Mouse (Mus musculus) forebrain, embryonic 11.5 days (tissue): ENCODE results near the gene Stat5a. TPM values are rescaled to one million over a fixed set of nuclear protein-coding genes. Genes with fewer than 3 reads are reported as not detected.

Source experiments
- ATAC-seq: fragments of 200-750 bp; cut with Nextera tagmentation; replicated peaks from 2 replicates; pipeline ENCODE4 v1.8.0; 2017; ENCODE audit warnings: moderate TSS enrichment; ENCODE audit not compliant: low FRiP score
- DNase-seq: peaks from one replicate; pipeline ENCODE4 v3.0.0-alpha.2; 2017; ENCODE audit warnings: low spot score
- H3K27ac ChIP-seq: fragments of 300-500 bp; sonication (generic); 2 replicates; pipeline ENCODE4 v1.5.1; 2014; ENCODE audit warnings: low read depth, low read length
- H3K27me3 ChIP-seq: fragments of 300-500 bp; sonication (generic); 2 replicates; pipeline ENCODE4 v1.6.1; 2014; ENCODE audit warnings: mild to moderate bottlenecking, low read length, mixed read lengths; ENCODE audit not compliant: control insufficient read depth, insufficient read depth
- H3K36me3 ChIP-seq: fragments of 300-500 bp; sonication (generic); 2 replicates; pipeline ENCODE4 v1.6.1; 2014; ENCODE audit warnings: mild to moderate bottlenecking, low read length, moderate library complexity, mixed read lengths; ENCODE audit not compliant: control insufficient read depth, insufficient read depth
- H3K4me1 ChIP-seq: fragments of 300-500 bp; sonication (generic); replicated peaks from 2 replicates; pipeline ENCODE4 v1.6.1; 2014; ENCODE audit warnings: low read length, mixed read lengths; ENCODE audit not compliant: control insufficient read depth, insufficient read depth
- H3K4me2 ChIP-seq: fragments of 300-500 bp; sonication (generic); 2 replicates; pipeline ENCODE4 v1.6.1; 2014; ENCODE audit warnings: low read depth, mild to moderate bottlenecking, low read length, moderate library complexity, mixed read lengths; ENCODE audit not compliant: severe bottlenecking
- H3K4me3 ChIP-seq: fragments of 300-500 bp; sonication (generic); 2 replicates; pipeline ENCODE4 v1.5.1; 2014; ENCODE audit warnings: low read depth, low read length
- H3K9ac ChIP-seq: fragments of 300-500 bp; sonication (generic); 2 replicates; pipeline ENCODE4 v1.6.1; 2014; ENCODE audit warnings: low read length
- H3K9me3 ChIP-seq: fragments of 300-500 bp; sonication (generic); 2 replicates; pipeline ENCODE4 v1.6.1; 2016; ENCODE audit warnings: low read length, mixed read lengths; ENCODE audit not compliant: control insufficient read depth
- WGBS: fragments of 180-500 bp; shearing (Covaris S2); extraction: QIAGEN DNeasy Blood & Tissue Kit; methylation state at CpG from one replicate; pipeline ENCODE4 v1.1.7; 2014; 5-methylcytosine and 5-hydroxymethylcytosine counted together
- polyA plus RNA-seq: library from polyadenylated mRNA; unstranded; fragments of >200 nt; fragmentation: Nextera tagmentation; extraction: Ambion mirVana; gene quantifications from 2 replicates; pipeline ENCODE4 v1.2.1, GENCODE M21; 2014

Gene Stat5a
- polyA plus RNA-seq, 1 experiment from 2014 or later = 1.3 TPM

GRCm38 (mm10) chr11:100904580-100905351, 45.6 kb downstream of the Stat5a start:
- Histone ChIP-seq H3K9me3 (no peaks in the 10 kb centered on the region; the same call in 1 of the 2 replicates), H3K36me3 (no peaks in the 10 kb centered on the region; the same call in 1 of the 2 replicates), H3K9ac (no peak overlapping the region), H3K27me3 (no peaks in the 10 kb centered on the region), H3K4me2 (no peak overlapping the region), H3K27ac (no peak overlapping the region), H3K4me1 (no peaks in the 10 kb centered on the region), H3K4me3 (no peak overlapping the region)
- no peak for ATAC-seq
- DNase-seq = no peak
- 75% methylated on average over 19 of the region's 20 CpGs for WGBS

DNA sequence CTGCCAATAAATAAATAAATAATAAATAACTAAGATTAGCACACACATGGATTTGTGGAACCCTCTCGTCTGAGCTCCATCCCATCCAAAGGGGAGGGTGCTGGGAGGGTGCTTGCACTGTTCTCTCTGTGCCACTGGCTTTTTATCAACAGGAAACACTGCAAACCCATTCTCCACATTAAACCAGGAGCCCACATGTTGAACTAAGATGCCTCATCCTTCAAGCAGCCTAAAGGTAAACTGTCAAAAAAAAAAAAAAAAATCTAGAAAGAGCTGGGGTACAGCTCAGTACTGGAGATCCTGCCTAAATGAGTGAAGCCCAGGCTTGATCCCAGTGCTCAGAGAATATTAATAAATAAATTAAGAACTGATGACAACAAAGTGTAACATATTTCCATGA, 46.8 kb downstream of the Stat5a start:
- no peaks in the 10 kb centered on the region; the same call in 1 of the 2 replicates for H3K9me3 ChIP-seq
- 85% methylated on average over 1 of the region's 1 CpGs for WGBS
- H3K4me3 ChIP-seq = no peak overlapping the region
- no peak overlapping the region for H3K9ac ChIP-seq
- H3K27me3 ChIP-seq = no peaks in the 10 kb centered on the region
- DNase-seq (no peak), ATAC-seq (no peak)
- H3K27ac ChIP-seq = no peak overlapping the region
- H3K36me3 ChIP-seq = no peaks in the 10 kb centered on the region; the same call in 1 of the 2 replicates
- no peak overlapping the region for H3K4me2 ChIP-seq
- H3K4me1 ChIP-seq = no peaks in the 10 kb centered on the region

DNA sequence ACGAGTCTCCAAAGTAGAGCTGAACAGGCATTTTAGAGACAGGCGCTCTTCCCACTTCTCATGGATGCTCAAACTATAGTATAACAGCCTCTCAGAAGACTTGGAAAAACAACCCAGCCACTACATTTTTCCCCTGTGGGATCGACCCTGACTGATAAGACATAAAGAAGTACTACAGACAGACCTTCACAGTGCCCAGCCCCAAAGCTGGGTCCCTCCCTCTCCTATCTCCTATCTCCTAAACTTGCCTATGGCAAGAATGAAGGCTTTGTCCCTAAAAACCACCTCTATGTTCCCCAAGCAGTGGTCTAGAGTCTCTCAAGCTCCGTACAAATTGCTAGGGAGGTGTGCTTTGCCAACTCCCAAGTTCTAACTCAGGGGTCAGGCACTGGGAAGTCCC, 47.7 kb downstream of the Stat5a start:
- WGBS = 88% methylated on average over 4 of the region's 4 CpGs
- Histone ChIP-seq H3K9me3 (no peaks in the 10 kb centered on the region; the same call in 1 of the 2 replicates), H3K4me2 (no peak overlapping the region), H3K36me3 (no peaks in the 10 kb centered on the region; the same call in 1 of the 2 replicates), H3K4me1 (no peaks in the 10 kb centered on the region), H3K27me3 (no peaks in the 10 kb centered on the region), H3K4me3 (no peak overlapping the region), H3K27ac (no peak overlapping the region), H3K9ac (no peak overlapping the region)
- ATAC-seq (no peak), DNase-seq (no peak)

- Histone ChIP-seq H3K9me3 (no peaks in the 10 kb centered on the region), H3K27ac (no peak overlapping the region), H3K4me1 (no peaks in the 10 kb centered on the region), H3K36me3 (no peaks in the 10 kb centered on the region; the same call in 1 of the 2 replicates), H3K27me3 (no peaks in the 10 kb centered on the region), H3K4me2 (no peak overlapping the region), H3K4me3 (no peak overlapping the region), H3K9ac (no peak overlapping the region)
- no peak for DNase-seq
- ATAC-seq = no peak
- 87% methylated on average over 2 of the region's 2 CpGs for WGBS
Observed at GRCm38 (mm10) chr11:100908112-100908511, 49.0 kb downstream of the Stat5a start.

DNA sequence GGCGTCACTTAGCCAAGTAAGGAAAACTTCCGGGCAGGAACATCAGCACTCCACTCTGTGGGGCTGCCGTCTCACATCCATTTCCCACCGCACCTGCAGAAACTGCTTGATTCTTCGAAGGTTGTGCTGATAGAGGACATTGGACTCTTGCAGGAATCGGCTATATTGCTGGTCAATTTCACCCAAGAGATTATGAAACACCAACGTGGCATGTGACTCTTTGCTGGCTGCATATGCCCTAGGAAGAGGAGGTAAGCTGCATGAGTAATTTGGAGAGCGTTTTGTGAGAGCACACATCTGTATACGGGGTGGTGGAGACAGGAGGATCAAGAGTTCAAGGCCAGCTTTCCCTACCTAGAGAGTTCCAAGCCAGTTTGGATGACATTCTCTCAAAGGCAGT, 49.4 kb downstream of the Stat5a start:
- Histone ChIP-seq H3K27ac (no peak overlapping the region), H3K36me3 (no peaks in the 10 kb centered on the region; the same call in 1 of the 2 replicates), H3K9ac (no peak overlapping the region), H3K4me1 (no peaks in the 10 kb centered on the region), H3K4me3 (no peak overlapping the region), H3K9me3 (no peaks in the 10 kb centered on the region), H3K27me3 (no peaks in the 10 kb centered on the region), H3K4me2 (no peak overlapping the region)
- DNase-seq = no peak
- WGBS = 89% methylated on average over 9 of the region's 9 CpGs
- ATAC-seq = no peak

DNA sequence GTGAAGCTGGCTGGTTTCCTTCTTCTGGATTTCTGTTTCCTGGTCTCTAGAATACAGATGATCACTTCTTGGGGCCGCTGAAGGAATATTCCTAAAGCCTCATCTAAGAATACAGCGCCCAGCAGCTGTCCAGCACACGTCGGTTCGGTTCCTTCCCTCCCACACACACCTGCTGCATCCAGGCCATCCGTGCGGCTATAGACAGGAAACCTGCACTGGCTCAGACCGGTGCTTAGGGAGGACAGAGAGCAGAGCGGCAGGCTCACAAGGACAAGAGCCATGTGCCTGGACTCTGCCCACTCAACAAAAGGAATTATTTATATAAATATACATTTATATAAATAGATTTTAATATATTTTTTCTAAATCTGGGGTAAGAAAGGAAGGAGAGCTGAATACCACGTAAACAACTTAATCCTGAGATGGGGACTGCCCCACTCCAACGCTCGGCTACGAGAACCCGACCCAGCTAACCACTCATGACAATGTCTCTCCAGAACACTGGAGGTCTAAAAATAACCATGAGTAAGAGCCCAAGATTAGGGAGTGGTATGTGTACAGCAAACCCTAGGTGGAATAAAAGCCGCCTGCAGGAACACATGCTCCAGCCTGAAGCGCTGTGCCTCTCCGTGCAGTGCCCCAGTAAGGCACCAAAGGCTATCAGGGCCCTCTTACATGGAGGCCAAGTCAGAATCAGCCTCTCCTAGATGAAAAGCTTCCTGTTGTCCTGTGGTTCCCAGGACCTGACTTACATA, 53.4 kb downstream of the Stat5a start:
- H3K4me2 ChIP-seq = no peak overlapping the region
- no peaks in the 10 kb centered on the region for H3K4me1 ChIP-seq
- no peak for DNase-seq
- H3K9ac ChIP-seq = no peak overlapping the region
- no peaks in the 10 kb centered on the region for H3K27me3 ChIP-seq
- no peak overlapping the region for H3K27ac ChIP-seq
- no peaks in the 10 kb centered on the region for H3K9me3 ChIP-seq
- no peaks in the 10 kb centered on the region for H3K36me3 ChIP-seq
- WGBS = 94% methylated on average over 17 of the region's 17 CpGs
- ATAC-seq = no peak
- no peak overlapping the region for H3K4me3 ChIP-seq

DNA sequence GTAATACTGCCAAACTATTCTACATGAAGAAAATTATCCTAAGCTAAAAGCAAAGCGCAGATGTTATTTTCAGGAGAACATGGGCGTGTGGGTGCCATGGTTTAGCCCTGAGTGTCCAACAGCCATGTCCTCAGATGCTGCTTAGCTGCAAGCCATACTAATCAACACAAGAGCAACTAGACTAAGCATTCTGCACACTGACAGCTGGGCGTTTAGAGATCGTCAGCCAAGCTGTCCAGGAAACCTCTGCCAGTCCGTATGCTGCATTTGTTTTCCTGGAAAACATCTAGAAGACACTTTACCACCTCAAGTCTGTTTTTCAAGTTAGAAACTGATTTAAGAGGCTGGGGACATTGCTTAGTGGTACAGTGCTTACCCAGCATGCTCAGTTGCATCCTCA, 55.3 kb downstream of the Stat5a start:
- Histone ChIP-seq H3K4me1 (no peaks in the 10 kb centered on the region), H3K36me3 (no peaks in the 10 kb centered on the region), H3K27ac (no peak overlapping the region), H3K4me3 (no peak overlapping the region), H3K9ac (no peak overlapping the region), H3K27me3 (no peaks in the 10 kb centered on the region), H3K9me3 (no peaks in the 10 kb centered on the region), H3K4me2 (no peak overlapping the region)
- WGBS = 87% methylated on average over 5 of the region's 5 CpGs
- ATAC-seq (no peak), DNase-seq (no peak)

DNA sequence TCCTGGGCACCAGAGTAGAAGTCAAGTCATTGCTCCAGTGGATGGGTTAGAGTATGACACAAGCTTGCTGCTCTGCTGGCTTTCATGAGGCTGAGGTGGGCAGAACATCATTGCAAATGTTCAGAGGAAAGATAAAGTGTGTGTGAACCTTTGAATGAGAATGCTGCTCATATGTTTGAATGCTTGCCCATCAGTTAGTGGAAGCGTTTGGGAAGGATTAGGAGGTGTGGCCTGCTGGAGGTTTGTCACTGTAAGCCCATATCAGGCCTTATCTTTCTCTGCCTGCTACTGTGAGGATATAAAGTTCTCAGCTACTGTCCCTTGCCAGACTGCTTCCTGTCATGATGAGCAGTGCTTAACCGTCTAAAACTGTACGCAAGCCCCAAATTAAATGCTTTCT, 55.9 kb downstream of the Stat5a start:
- no peak overlapping the region for H3K9ac ChIP-seq
- WGBS = 97% methylated on average over 3 of the region's 3 CpGs
- H3K36me3 ChIP-seq = no peaks in the 10 kb centered on the region
- no peak overlapping the region for H3K4me3 ChIP-seq
- H3K27me3 ChIP-seq = no peaks in the 10 kb centered on the region
- H3K4me1 ChIP-seq = no peaks in the 10 kb centered on the region
- H3K9me3 ChIP-seq = no peaks in the 10 kb centered on the region
- no peak overlapping the region for H3K27ac ChIP-seq
- no peak for DNase-seq
- ATAC-seq = no peak
- H3K4me2 ChIP-seq = no peak overlapping the region
